Mouse (Mus musculus) liver, embryonic 12.5 days (tissue): ENCODE data around the gene Camsap2. TPM values are rescaled to one million over a fixed set of nuclear protein-coding genes. Genes with fewer than 3 reads are reported as not detected.

Experiments
- ATAC-seq: fragments of 200-750 bp; cut with Nextera tagmentation; 2 replicates; pipeline ENCODE4 v1.8.0; 2017; ENCODE audit warnings: moderate number of reproducible peaks, mild to moderate bottlenecking, moderate library complexity
- H3K27ac ChIP-seq: fragments of 300-500 bp; sonication (generic); 2 replicates; pipeline ENCODE4 v1.5.1; 2016; ENCODE audit warnings: mild to moderate bottlenecking
- H3K27me3 ChIP-seq: fragments of 300-500 bp; sonication (generic); replicated peaks from 2 replicates; pipeline ENCODE4 v1.6.1; 2016; ENCODE audit warnings: mild to moderate bottlenecking, moderate library complexity
- H3K36me3 ChIP-seq: fragments of 300-500 bp; sonication (generic); 2 replicates; pipeline ENCODE4 v1.6.1; 2016; ENCODE audit warnings: mild to moderate bottlenecking, moderate library complexity
- H3K4me1 ChIP-seq: fragments of 300-500 bp; sonication (generic); 2 replicates; pipeline ENCODE4 v1.6.1; 2016
- H3K4me2 ChIP-seq: fragments of 300-500 bp; sonication (generic); 2 replicates; pipeline ENCODE4 v1.6.1; 2016; ENCODE audit warnings: mild to moderate bottlenecking, moderate library complexity
- H3K4me3 ChIP-seq: fragments of 300-500 bp; sonication (generic); 2 replicates; pipeline ENCODE4 v1.5.1; 2016; ENCODE audit warnings: mild to moderate bottlenecking, moderate library complexity
- H3K9ac ChIP-seq: fragments of 300-500 bp; sonication (generic); 2 replicates; pipeline ENCODE4 v1.6.1; 2016; ENCODE audit warnings: mild to moderate bottlenecking, moderate library complexity
- H3K9me3 ChIP-seq: fragments of 300-500 bp; sonication (generic); replicated peaks from 2 replicates; pipeline ENCODE4 v1.6.1; 2016; ENCODE audit warnings: mild to moderate bottlenecking, moderate library complexity
- WGBS: fragments of 180-500 bp; shearing (Covaris S2); methylation state at CpG from one replicate; pipeline ENCODE4 v1.1.7; 2016; ENCODE audit not compliant: insufficient replicate concordance; 5-methylcytosine and 5-hydroxymethylcytosine counted together
- polyA plus RNA-seq: library from polyadenylated mRNA; unstranded; fragments of >200 nt; fragmentation: Nextera tagmentation; extraction: Ambion mirVana; gene quantifications from 2 replicates; pipeline ENCODE4 v1.2.1, GENCODE M21; 2016

The Camsap2 gene
- polyA plus RNA-seq = 10.9 and 11.1 TPM in 2 replicates

DNA sequence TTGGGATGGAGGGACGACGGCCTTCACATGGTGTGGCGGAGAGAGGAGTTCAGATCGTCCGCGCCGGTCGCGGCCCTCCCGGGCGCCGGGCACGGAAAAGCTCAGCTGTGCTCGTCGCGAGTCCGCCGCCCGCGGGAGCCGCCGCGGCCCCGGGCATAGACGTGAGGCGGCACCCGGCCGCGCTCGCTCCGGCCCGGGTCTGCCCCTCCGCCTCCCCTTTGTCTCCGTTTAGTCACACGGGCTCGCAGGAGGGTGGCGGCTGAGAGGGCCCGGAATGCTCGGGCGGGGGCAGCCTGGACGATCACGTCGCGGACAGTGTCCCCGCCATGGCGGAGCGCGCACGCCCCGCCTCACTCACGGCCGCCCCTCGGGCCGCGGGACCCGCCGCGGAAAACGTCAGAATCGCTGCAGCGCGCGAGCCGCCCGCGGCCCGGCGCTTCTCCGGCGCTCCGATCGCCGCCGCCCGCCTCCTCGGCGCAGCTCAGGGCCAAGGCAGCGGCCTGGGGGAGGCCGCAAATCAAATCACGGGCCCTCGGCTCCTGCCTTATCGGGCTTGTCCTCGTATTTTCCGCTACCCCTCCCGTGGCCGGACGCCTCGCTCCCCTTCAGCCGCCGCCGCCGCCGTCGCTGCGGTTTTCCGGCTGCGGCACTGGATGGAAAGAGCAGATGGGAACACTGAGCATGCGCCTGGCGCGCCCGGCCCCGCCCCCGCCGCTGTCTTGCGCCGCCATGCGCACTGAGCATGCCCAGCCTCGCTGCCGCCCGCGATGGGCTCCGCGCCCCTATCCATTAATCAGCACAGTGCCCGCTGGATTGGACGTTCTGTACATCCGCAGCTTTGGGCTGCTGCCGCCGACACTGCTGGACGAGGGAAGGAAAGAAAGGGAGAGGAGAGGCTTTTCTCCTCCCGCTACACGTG lies at the start of gene Camsap2:
Camsap2 (minus strand) TSS at position 651 of the 919 bp plus-strand sequence.
- WGBS = under 1% methylated on average over 118 of the region's 121 CpGs
- H3K4me1 ChIP-seq = peaks cover 73% of the 10 kb centered on the region
- no peaks in the 10 kb centered on the region for H3K9me3 ChIP-seq

GRCm38 (mm10) chr1:136395073-136395472 lies 49.2 kb upstream of the Camsap2 start:
- Histone ChIP-seq H3K9ac (no peak overlapping the region), H3K27ac (no peak overlapping the region), H3K9me3 (no peaks in the 10 kb centered on the region), H3K4me2 (peak overlapping the region; percentile 32), H3K4me3 (no peak overlapping the region), H3K36me3 (no peaks in the 10 kb centered on the region), H3K4me1 (no peaks in the 10 kb centered on the region; the same call in 1 of the 2 replicates), H3K27me3 (peaks cover 31% of the 10 kb centered on the region)
- no peak for ATAC-seq
- 29% methylated on average over 5 of the region's 5 CpGs for WGBS

More for the DNA sequence above, at the start of gene Camsap2:
- ATAC-seq = peak; percentile 89
- peak within 1 kb of the TSS; percentile 95 for H3K9ac ChIP-seq
- H3K27me3 ChIP-seq = peaks cover 8% of the 10 kb centered on the region
- peak within 1 kb of the TSS; percentile 91 for H3K4me2 ChIP-seq
- H3K27ac ChIP-seq = peak within 1 kb of the TSS; percentile 98
- H3K4me3 ChIP-seq = peak within 1 kb of the TSS; percentile 95
- H3K36me3 ChIP-seq = peaks cover 11% of the 10 kb centered on the region

GRCm38 (mm10) chr1:136394506-136394905 lies 48.6 kb upstream of the Camsap2 start:
- Histone ChIP-seq H3K4me3 (no peak overlapping the region), H3K9me3 (no peaks in the 10 kb centered on the region), H3K27ac (no peak overlapping the region), H3K4me1 (no peaks in the 10 kb centered on the region; the same call in 1 of the 2 replicates), H3K9ac (no peak overlapping the region), H3K27me3 (peaks cover 29% of the 10 kb centered on the region), H3K36me3 (no peaks in the 10 kb centered on the region), H3K4me2 (peak overlapping the region; percentile 32)
- ATAC-seq = no peak
- 34% methylated on average over 10 of the region's 10 CpGs for WGBS

GRCm38 (mm10) chr1:136386914-136387313 lies 41.0 kb upstream of the Camsap2 start:
- 56% methylated on average over 5 of the region's 6 CpGs for WGBS
- Histone ChIP-seq H3K4me2 (no peak overlapping the region), H3K36me3 (no peaks in the 10 kb centered on the region), H3K27me3 (peaks cover 16% of the 10 kb centered on the region), H3K27ac (no peak overlapping the region), H3K4me3 (no peak overlapping the region), H3K9me3 (no peaks in the 10 kb centered on the region), H3K9ac (no peak overlapping the region), H3K4me1 (no peaks in the 10 kb centered on the region)
- ATAC-seq = no peak

- Histone ChIP-seq H3K4me1 (no peaks in the 10 kb centered on the region), H3K36me3 (no peaks in the 10 kb centered on the region), H3K4me3 (no peak overlapping the region), H3K27me3 (peaks cover 15% of the 10 kb centered on the region), H3K4me2 (no peak overlapping the region), H3K9me3 (no peaks in the 10 kb centered on the region), H3K9ac (no peak overlapping the region), H3K27ac (no peak overlapping the region)
- whole genome bisulfite sequencing = 65% methylated on average over 5 of the region's 5 CpGs
- ATAC-seq = no peak
Measured at GRCm38 (mm10) chr1:136381583-136381982, 35.7 kb upstream of the Camsap2 start.

DNA sequence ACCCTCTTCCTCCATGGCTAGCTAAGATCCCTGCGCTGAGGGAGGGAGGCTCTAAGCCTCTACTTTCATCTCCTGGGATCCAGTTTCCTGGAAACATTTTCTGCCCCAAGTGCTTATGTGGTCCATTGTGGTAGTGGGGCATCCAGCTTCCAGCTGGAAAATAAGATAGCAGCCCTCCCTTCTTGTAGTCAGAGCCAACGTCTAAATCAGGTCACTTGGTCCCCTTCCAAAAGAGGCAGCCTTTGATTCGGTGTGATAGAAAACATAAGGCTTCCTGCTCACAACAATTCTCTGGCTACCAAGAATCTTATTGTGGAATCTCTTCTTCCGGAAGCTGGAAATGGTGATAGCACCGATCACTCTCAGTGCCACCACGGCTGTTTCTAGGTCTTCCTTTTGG lies 35.3 kb upstream of the Camsap2 start:
- Histone ChIP-seq H3K9ac (no peak overlapping the region), H3K4me1 (no peaks in the 10 kb centered on the region), H3K27me3 (peaks cover 12% of the 10 kb centered on the region), H3K4me3 (no peak overlapping the region), H3K9me3 (no peaks in the 10 kb centered on the region), H3K27ac (no peak overlapping the region), H3K36me3 (no peaks in the 10 kb centered on the region), H3K4me2 (no peak overlapping the region)
- no peak for ATAC-seq
- 64% methylated on average over 6 of the region's 6 CpGs for WGBS

- Histone ChIP-seq H3K4me1 (no peaks in the 10 kb centered on the region), H3K27me3 (peaks cover 7% of the 10 kb centered on the region; the same call in 1 of the 2 replicates), H3K27ac (no peak overlapping the region), H3K9ac (no peak overlapping the region), H3K36me3 (no peaks in the 10 kb centered on the region), H3K4me2 (no peak overlapping the region), H3K4me3 (no peak overlapping the region), H3K9me3 (no peaks in the 10 kb centered on the region)
- 79% methylated on average over 8 of the region's 8 CpGs for WGBS
- ATAC-seq = no peak
Measured at GRCm38 (mm10) chr1:136380606-136381005, 34.7 kb upstream of the Camsap2 start.

GRCm38 (mm10) chr1:136380161-136380560 lies 34.3 kb upstream of the Camsap2 start:
- WGBS = 69% methylated on average over 4 of the region's 4 CpGs
- Histone ChIP-seq H3K4me2 (no peak overlapping the region), H3K4me3 (no peak overlapping the region), H3K27me3 (0 out of 2 replicates have a peak, but pooled peaks cover 6% of the 10 kb centered on the region), H3K4me1 (no peaks in the 10 kb centered on the region), H3K36me3 (no peaks in the 10 kb centered on the region), H3K9me3 (no peaks in the 10 kb centered on the region), H3K9ac (no peak overlapping the region), H3K27ac (no peak overlapping the region)
- no peak for ATAC-seq

DNA sequence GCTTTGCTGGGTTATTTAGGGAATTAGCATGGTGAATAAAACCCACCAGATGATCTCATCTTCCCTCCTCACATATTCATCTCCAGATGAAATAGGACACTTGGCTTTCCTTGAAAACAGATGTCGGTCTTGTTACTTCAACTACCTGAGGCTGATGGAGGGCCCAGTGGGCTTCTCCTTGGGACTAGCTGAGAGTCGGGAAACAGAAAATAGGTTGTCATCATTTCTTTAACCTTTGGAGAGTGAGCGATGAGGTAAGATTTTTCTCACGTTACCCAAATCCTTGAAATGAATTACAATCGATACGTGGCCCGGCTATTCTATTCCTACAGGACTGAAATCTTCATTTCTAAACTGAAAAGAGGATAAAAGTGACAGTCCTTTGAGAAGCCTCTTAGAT lies 33.4 kb upstream of the Camsap2 start:
- no peak overlapping the region for H3K27ac ChIP-seq
- H3K4me1 ChIP-seq = no peaks in the 10 kb centered on the region
- no peaks in the 10 kb centered on the region for H3K36me3 ChIP-seq
- WGBS = 87% methylated on average over 7 of the region's 7 CpGs
- ATAC-seq = no peak
- H3K4me3 ChIP-seq = no peak overlapping the region
- no peak overlapping the region for H3K4me2 ChIP-seq
- peaks cover 9% of the 10 kb centered on the region; the same call in 1 of the 2 replicates for H3K27me3 ChIP-seq
- H3K9me3 ChIP-seq = no peaks in the 10 kb centered on the region; the same call in 1 of the 2 replicates
- H3K9ac ChIP-seq = no peak overlapping the region

DNA sequence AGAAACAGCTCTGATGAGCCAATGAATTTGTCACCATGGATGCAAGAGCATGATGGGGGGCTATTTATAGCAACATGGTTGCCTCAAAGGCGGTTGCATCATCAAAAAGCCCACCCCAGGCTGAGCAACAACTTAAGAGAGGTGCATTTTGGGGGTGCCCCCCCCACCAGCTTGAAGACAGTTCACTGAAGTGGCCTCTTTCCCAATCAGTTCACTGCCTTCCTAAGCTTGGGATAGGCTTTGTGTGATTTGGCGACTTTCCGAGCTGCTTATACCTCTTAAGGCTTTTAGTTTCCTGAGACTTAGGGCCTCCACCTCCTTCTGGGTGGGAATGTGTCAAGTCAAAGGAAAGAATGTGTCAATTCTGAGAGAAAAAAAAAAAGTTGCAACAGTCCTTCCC lies 20.1 kb upstream of the Camsap2 start:
- no peaks in the 10 kb centered on the region for H3K9me3 ChIP-seq
- no peak overlapping the region for H3K4me2 ChIP-seq
- H3K4me3 ChIP-seq = no peak overlapping the region
- H3K27ac ChIP-seq = no peak overlapping the region
- WGBS = 79% methylated on average over 3 of the region's 3 CpGs
- ATAC-seq = no peak
- peaks cover 25% of the 10 kb centered on the region for H3K27me3 ChIP-seq
- peaks cover 7% of the 10 kb centered on the region for H3K4me1 ChIP-seq
- H3K36me3 ChIP-seq = no peaks in the 10 kb centered on the region
- no peak overlapping the region for H3K9ac ChIP-seq

- H3K36me3 ChIP-seq = no peaks in the 10 kb centered on the region
- no peak overlapping the region for H3K9ac ChIP-seq
- WGBS = 59% methylated on average over 19 of the region's 19 CpGs
- H3K27me3 ChIP-seq = peaks cover 29% of the 10 kb centered on the region
- ATAC-seq = peak; percentile 58
- H3K4me2 ChIP-seq = no peak overlapping the region
- H3K4me1 ChIP-seq = peaks cover 13% of the 10 kb centered on the region
- H3K4me3 ChIP-seq = no peak overlapping the region
- no peak overlapping the region for H3K27ac ChIP-seq
- no peaks in the 10 kb centered on the region for H3K9me3 ChIP-seq
Measured at GRCm38 (mm10) chr1:136364711-136365110, 18.8 kb upstream of the Camsap2 start.

DNA sequence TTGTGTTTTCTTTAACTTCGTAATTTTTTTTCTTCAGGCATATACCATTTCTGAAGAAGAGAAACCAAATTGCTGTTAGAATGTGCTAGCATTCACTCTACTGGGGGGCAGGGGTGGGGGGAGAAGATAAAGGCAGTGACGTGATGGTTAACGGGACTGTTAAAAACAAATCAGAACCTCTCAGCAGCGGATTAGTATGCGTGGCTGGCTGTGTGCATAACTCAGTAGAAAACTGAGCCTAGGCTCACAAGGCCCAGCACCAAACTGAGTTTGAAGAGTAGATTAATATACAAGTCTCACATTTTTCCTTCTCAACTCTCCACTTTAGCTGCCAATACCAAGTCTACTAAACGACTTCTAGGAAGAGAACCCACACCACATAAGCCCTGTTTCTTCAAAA lies 17.1 kb upstream of the Camsap2 start:
- no peak overlapping the region for H3K27ac ChIP-seq
- H3K27me3 ChIP-seq = peaks cover 30% of the 10 kb centered on the region
- no peak overlapping the region for H3K4me2 ChIP-seq
- no peak overlapping the region for H3K4me3 ChIP-seq
- no peak for ATAC-seq
- H3K9ac ChIP-seq = no peak overlapping the region
- peaks cover 13% of the 10 kb centered on the region for H3K4me1 ChIP-seq
- no peaks in the 10 kb centered on the region for H3K9me3 ChIP-seq
- WGBS = 60% methylated on average over 6 of the region's 6 CpGs
- H3K36me3 ChIP-seq = no peaks in the 10 kb centered on the region
